Mouse (Mus musculus): ENCODE data around the gene Map2k3.

DNA sequence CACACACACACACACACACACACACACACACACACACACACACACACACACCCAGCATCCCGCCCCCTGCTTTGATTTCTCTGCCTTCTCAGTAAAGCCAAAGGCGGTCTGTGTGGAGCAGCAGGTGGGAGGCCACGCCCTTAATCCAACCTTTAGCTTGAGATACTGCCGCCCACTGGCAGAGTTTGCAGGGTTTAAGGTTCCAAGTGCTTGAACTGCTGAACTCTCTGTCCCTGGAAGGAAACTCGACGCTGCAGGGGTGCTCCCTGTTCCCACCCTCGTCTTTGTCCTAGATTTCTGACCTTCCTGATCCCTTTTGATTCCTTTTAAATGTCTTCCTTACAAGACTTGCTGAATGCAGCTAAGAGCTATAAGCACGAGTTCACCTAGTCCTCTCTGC is 44.9 kb downstream of the Map2k3 start:
- TF ChIP-seq CTCF (conservative IDR thresholded peaks at IDR 0.05; ENCODE audit: insufficient read depth, insufficient read length, low read depth, low read length) (no peak; the same call in 1 of the 2 replicates), POLR2A (IDR thresholded peaks at IDR 0.05; ENCODE audit: low read depth, low read length) (no peak)

All from kidney, adult 2 months (tissue).